Mouse (Mus musculus): ENCODE data around the gene Memo1. TPM values are rescaled to one million over a fixed set of nuclear protein-coding genes. Genes with fewer than 3 reads are reported as not detected.
A peak's percentile ranks its signal among the peaks of the same experiment; 100 is the strongest.

The Memo1 gene
- polyA plus RNA-seq, 1 experiment from 2014 or later: 86.7 TPM

DNA sequence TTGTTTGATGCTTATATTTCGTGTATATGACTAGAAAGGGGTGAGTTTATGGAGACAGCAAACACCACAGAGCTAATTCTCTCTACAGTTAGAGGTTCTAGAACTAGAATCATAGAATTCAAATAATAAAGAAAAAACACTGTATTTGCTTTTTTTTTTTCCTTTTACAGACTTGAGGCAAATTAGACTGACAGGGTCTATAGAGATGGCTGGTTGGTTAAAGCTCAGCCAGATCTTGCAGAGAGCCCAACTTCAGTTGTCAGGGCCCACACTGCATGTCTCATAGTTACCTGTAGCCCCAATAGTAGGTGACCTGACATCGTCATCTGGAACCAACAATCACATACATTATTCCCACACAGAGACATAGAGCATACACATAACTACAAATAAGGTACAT is 28.5 kb upstream of the Memo1 start, which contains the start of gene Dpy30:
Gene Dpy30, minus strand, starts transcription at position 101 of the 400 bp plus-strand sequence.
- H3K27me3 ChIP-seq (replicated peaks; ENCODE audit: control insufficient read depth, insufficient read depth, low read length): no peaks in the 10 kb centered on the region
- H3K9me3 ChIP-seq (ENCODE audit: control insufficient read depth, low read length): no peaks in the 10 kb centered on the region
- H3K4me3 ChIP-seq (ENCODE audit: low read depth, low read length): no peak within 1 kb of the TSS
- no peak for DNase-seq (ENCODE audit: low spot score)
- no peak within 1 kb of the TSS for H3K27ac ChIP-seq (ENCODE audit: low read depth)
- WGBS: 71% methylated on average over 2 of the region's 2 CpGs
- no peak for ATAC-seq (replicated peaks; ENCODE audit: low FRiP score, low TSS enrichment, low read depth)
- no peak within 1 kb of the TSS for H3K9ac ChIP-seq (ENCODE audit: low read length)
- H3K36me3 ChIP-seq (ENCODE audit: control insufficient read depth, insufficient read depth, low read length): no peaks in the 10 kb centered on the region
- no peaks in the 10 kb centered on the region for H3K4me1 ChIP-seq (replicated peaks; ENCODE audit: control insufficient read depth, insufficient read depth, low read length)
- H3K4me2 ChIP-seq (ENCODE audit: low read length): no peak within 1 kb of the TSS

DNA sequence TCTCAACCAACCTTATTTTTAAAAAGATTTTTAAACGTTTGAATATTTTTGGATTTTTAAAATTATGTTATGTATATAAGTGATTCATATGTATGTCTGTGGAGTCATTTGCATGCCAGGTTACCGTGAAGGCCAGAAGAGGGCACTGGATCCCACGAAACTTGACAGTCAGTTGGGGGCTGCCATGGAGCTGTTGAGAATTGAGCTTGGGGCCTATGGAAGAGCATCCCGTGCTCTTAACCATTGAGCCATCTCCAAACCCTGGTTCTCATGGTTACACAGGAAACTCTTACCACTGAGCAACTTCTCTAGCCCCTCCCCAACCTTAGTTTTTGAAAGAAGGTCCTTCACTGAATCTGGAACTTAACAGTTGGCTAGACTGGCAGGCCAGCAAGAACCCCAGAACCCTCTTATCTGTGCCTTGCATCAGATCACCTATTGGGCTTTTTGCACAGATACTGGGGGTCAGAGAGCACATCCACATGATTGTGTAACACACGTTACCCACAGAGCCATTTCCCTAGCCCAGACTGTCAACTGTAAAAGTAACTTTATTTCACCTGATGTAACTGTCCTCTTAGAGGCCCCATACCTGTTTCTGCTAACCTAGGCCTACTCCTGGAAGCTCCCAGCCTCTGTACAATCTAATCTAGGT is 27.2 kb upstream of the Memo1 start:
- Histone ChIP-seq H3K4me3 (ENCODE audit: low read depth, low read length) (no peak overlapping the region), H3K9me3 (ENCODE audit: control insufficient read depth, low read length) (no peaks in the 10 kb centered on the region), H3K27ac (ENCODE audit: low read depth) (no peak overlapping the region), H3K9ac (ENCODE audit: low read length) (no peak overlapping the region), H3K4me2 (ENCODE audit: low read length) (no peak overlapping the region), H3K4me1 (replicated peaks; ENCODE audit: control insufficient read depth, insufficient read depth, low read length) (no peaks in the 10 kb centered on the region), H3K36me3 (ENCODE audit: control insufficient read depth, insufficient read depth, low read length) (no peaks in the 10 kb centered on the region), H3K27me3 (replicated peaks; ENCODE audit: control insufficient read depth, insufficient read depth, low read length) (no peaks in the 10 kb centered on the region)
- WGBS: 58% methylated on average over 5 of the region's 5 CpGs
- ATAC-seq (replicated peaks; ENCODE audit: low FRiP score, low TSS enrichment, low read depth) (no peak), DNase-seq (ENCODE audit: low spot score) (no peak)

GRCm38 (mm10) chr17:74318721-74319120 is 23.4 kb upstream of the Memo1 start:
- WGBS: 92% methylated on average over 6 of the region's 6 CpGs
- Histone ChIP-seq H3K27ac (ENCODE audit: low read depth) (no peak overlapping the region), H3K4me2 (ENCODE audit: low read length) (no peak overlapping the region), H3K9ac (ENCODE audit: low read length) (no peak overlapping the region), H3K4me1 (replicated peaks; ENCODE audit: control insufficient read depth, insufficient read depth, low read length) (peaks cover 10% of the 10 kb centered on the region), H3K36me3 (ENCODE audit: control insufficient read depth, insufficient read depth, low read length) (0 out of 2 replicates have a peak, but pooled peaks cover 5% of the 10 kb centered on the region), H3K4me3 (ENCODE audit: low read depth, low read length) (no peak overlapping the region), H3K9me3 (ENCODE audit: control insufficient read depth, low read length) (no peaks in the 10 kb centered on the region), H3K27me3 (replicated peaks; ENCODE audit: control insufficient read depth, insufficient read depth, low read length) (no peaks in the 10 kb centered on the region)
- no peak for ATAC-seq (replicated peaks; ENCODE audit: low FRiP score, low TSS enrichment, low read depth)
- DNase-seq (ENCODE audit: low spot score): no peak

DNA sequence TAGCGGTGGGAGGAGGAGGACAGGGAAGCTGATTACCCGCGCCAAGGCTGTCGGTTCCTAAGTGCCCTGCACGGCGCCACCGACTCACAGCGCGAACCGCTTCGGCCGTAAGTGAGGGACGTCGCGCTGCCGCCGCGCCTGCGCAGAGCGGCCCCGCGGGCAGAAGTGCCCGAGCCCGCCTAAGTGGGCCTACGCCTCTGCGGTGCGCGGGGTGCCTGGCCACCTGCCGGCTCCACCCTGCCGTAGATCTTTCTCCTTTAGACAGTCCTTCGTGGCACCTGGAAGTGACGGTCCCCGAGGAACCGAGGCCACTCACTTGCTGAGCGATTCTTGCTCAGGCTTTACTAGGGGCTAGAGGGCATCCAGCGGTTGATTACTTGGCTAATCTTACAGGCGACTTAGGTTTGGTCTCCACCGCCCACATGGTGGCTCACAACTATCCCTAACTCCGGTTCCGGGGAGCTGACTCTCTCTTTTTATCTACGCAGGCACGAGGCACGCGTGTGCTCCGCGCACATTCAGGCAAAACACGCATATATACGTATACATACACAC is 21.1 kb upstream of the Memo1 start:
- DNase-seq (ENCODE audit: low spot score): peak; percentile 93
- Histone ChIP-seq H3K9ac (ENCODE audit: low read length) (peak overlapping the region; percentile 53), H3K4me3 (ENCODE audit: low read depth, low read length) (peak overlapping the region; percentile 67), H3K4me2 (ENCODE audit: low read length) (peak overlapping the region; percentile 61), H3K4me1 (replicated peaks; ENCODE audit: control insufficient read depth, insufficient read depth, low read length) (peaks cover 10% of the 10 kb centered on the region), H3K27ac (ENCODE audit: low read depth) (peak overlapping the region; percentile 87), H3K27me3 (replicated peaks; ENCODE audit: control insufficient read depth, insufficient read depth, low read length) (no peaks in the 10 kb centered on the region), H3K9me3 (ENCODE audit: control insufficient read depth, low read length) (no peaks in the 10 kb centered on the region), H3K36me3 (ENCODE audit: control insufficient read depth, insufficient read depth, low read length) (peaks cover 17% of the 10 kb centered on the region; the same call in 1 of the 2 replicates)
- peak; percentile 95 for ATAC-seq (replicated peaks; ENCODE audit: low FRiP score, low TSS enrichment, low read depth)
- WGBS: under 1% methylated on average over 48 of the region's 48 CpGs

- peak overlapping the region; percentile 61 for H3K4me2 ChIP-seq (ENCODE audit: low read length)
- under 1% methylated on average over 45 of the region's 45 CpGs for WGBS
- DNase-seq (ENCODE audit: low spot score) (no peak), ATAC-seq (replicated peaks; ENCODE audit: low FRiP score, low TSS enrichment, low read depth) (no peak)
- no peaks in the 10 kb centered on the region for H3K27me3 ChIP-seq (replicated peaks; ENCODE audit: control insufficient read depth, insufficient read depth, low read length)
- H3K36me3 ChIP-seq (ENCODE audit: control insufficient read depth, insufficient read depth, low read length): peaks cover 17% of the 10 kb centered on the region; the same call in 1 of the 2 replicates
- peak overlapping the region; percentile 67 for H3K4me3 ChIP-seq (ENCODE audit: low read depth, low read length)
- H3K9me3 ChIP-seq (ENCODE audit: control insufficient read depth, low read length): no peaks in the 10 kb centered on the region
- peaks cover 10% of the 10 kb centered on the region for H3K4me1 ChIP-seq (replicated peaks; ENCODE audit: control insufficient read depth, insufficient read depth, low read length)
- peak overlapping the region; percentile 87 for H3K27ac ChIP-seq (ENCODE audit: low read depth)
- peak overlapping the region; percentile 53 for H3K9ac ChIP-seq (ENCODE audit: low read length)
Observed at GRCm38 (mm10) chr17:74315445-74316308, 20.4 kb upstream of the Memo1 start.

DNA sequence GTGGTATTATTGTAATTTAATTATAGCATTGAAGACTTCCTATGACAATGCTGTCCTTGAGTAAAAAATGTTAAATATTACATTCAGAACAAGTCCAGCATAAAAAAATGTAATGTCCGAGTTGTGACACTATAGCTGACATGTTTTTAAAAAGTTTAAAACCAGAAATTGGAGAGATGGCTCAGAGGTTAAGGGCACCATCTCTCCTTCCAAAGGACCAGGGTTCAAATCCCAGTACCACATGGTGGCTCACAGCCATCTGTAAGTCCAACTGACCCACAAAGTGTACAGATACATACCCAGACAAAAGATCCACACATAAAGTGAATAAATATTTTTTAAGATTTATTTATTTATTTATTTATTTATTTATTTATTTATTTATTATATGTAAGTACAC is 10.7 kb upstream of the Memo1 start:
- no peaks in the 10 kb centered on the region for H3K4me1 ChIP-seq (replicated peaks; ENCODE audit: control insufficient read depth, insufficient read depth, low read length)
- ATAC-seq (replicated peaks; ENCODE audit: low FRiP score, low TSS enrichment, low read depth): no peak
- 96% methylated on average over 1 of the region's 1 CpGs for WGBS
- DNase-seq (ENCODE audit: low spot score): no peak
- H3K9me3 ChIP-seq (ENCODE audit: control insufficient read depth, low read length): no peaks in the 10 kb centered on the region
- no peaks in the 10 kb centered on the region for H3K27me3 ChIP-seq (replicated peaks; ENCODE audit: control insufficient read depth, insufficient read depth, low read length)
- H3K9ac ChIP-seq (ENCODE audit: low read length): no peak overlapping the region
- no peak overlapping the region for H3K4me3 ChIP-seq (ENCODE audit: low read depth, low read length)
- H3K36me3 ChIP-seq (ENCODE audit: control insufficient read depth, insufficient read depth, low read length): peaks cover 56% of the 10 kb centered on the region
- no peak overlapping the region for H3K4me2 ChIP-seq (ENCODE audit: low read length)
- no peak overlapping the region for H3K27ac ChIP-seq (ENCODE audit: low read depth)

DNA sequence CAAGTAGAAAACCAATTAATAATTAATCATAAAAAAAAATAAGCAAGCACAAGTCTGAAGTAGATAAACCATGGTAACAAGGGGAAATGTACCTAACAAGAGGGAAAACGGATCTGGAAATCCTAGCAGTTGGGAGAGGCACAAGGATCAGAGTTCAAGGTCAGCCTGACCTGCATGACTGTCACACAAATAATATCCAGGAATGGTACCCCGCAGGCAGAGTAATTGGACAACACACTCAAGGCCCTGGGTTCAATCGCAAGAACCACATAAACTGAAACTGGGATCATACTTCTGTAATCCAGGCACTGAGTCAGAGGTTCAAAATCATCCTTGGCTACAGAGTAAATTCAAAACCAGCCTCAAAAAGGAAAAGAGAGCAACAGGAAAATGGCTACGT is 10.3 kb upstream of the Memo1 start:
- DNase-seq (ENCODE audit: low spot score): peak; percentile 45
- Histone ChIP-seq H3K27ac (ENCODE audit: low read depth) (no peak overlapping the region), H3K36me3 (ENCODE audit: control insufficient read depth, insufficient read depth, low read length) (peaks cover 60% of the 10 kb centered on the region), H3K4me3 (ENCODE audit: low read depth, low read length) (no peak overlapping the region), H3K4me2 (ENCODE audit: low read length) (no peak overlapping the region), H3K9me3 (ENCODE audit: control insufficient read depth, low read length) (no peaks in the 10 kb centered on the region), H3K27me3 (replicated peaks; ENCODE audit: control insufficient read depth, insufficient read depth, low read length) (no peaks in the 10 kb centered on the region), H3K4me1 (replicated peaks; ENCODE audit: control insufficient read depth, insufficient read depth, low read length) (no peaks in the 10 kb centered on the region), H3K9ac (ENCODE audit: low read length) (no peak overlapping the region)
- 91% methylated on average over 4 of the region's 4 CpGs for WGBS
- no peak for ATAC-seq (replicated peaks; ENCODE audit: low FRiP score, low TSS enrichment, low read depth)

GRCm38 (mm10) chr17:74304060-74304459 is 8.7 kb upstream of the Memo1 start:
- H3K27ac ChIP-seq (ENCODE audit: low read depth): no peak overlapping the region
- ATAC-seq (replicated peaks; ENCODE audit: low FRiP score, low TSS enrichment, low read depth) (no peak), DNase-seq (ENCODE audit: low spot score) (peak; percentile 32)
- WGBS: 92% methylated on average over 4 of the region's 4 CpGs
- no peaks in the 10 kb centered on the region for H3K4me1 ChIP-seq (replicated peaks; ENCODE audit: control insufficient read depth, insufficient read depth, low read length)
- H3K4me3 ChIP-seq (ENCODE audit: low read depth, low read length): no peak overlapping the region
- H3K36me3 ChIP-seq (ENCODE audit: control insufficient read depth, insufficient read depth, low read length): peaks cover 64% of the 10 kb centered on the region
- H3K9ac ChIP-seq (ENCODE audit: low read length): no peak overlapping the region
- H3K4me2 ChIP-seq (ENCODE audit: low read length): no peak overlapping the region
- no peaks in the 10 kb centered on the region for H3K9me3 ChIP-seq (ENCODE audit: control insufficient read depth, low read length)
- no peaks in the 10 kb centered on the region for H3K27me3 ChIP-seq (replicated peaks; ENCODE audit: control insufficient read depth, insufficient read depth, low read length)
